Mouse (Mus musculus): ENCODE data around the gene Fignl1. TPM values are rescaled to one million over a fixed set of nuclear protein-coding genes. Genes with fewer than 3 reads are reported as not detected.

Fignl1 gene
- total and polyA plus RNA-seq, 2 experiments from 2014 or later, result 2.2 to 4.4 TPM

DNA sequence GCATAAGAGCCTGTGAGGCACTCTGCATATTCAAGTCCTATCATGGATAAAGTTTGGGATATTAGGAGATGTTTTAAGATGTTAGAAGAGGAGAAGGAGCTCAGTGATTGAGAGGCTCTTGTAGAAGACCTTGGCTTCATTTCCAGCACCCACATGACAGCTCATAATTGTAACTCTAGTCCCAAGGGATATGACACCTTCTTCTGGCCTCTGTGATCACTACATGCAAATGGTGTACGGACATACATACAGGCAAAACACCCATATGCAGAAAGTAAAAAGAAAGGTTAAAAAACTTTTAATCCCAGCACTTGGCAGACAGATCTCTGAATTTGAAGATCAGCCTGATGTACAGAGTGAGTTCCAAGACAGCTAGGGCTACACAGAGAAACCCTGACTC is 10.1 kb downstream of the Fignl1 start:
- Histone ChIP-seq H3K4me1 (ENCODE audit: insufficient read depth, low read length) (no peaks in the 10 kb centered on the region), H3K36me3 (ENCODE audit: insufficient read depth, low read length) (no peaks in the 10 kb centered on the region), H3K27ac (ENCODE audit: low read depth, low read length) (no peak overlapping the region), H3K9me3 (ENCODE audit: low read length) (no peaks in the 10 kb centered on the region), H3K27me3 (ENCODE audit: insufficient read depth, low read length) (no peaks in the 10 kb centered on the region), H3K9ac (replicated peaks; ENCODE audit: low read length, poor library complexity, severe bottlenecking) (no peak overlapping the region), H3K4me2 (ENCODE audit: low read depth, low read length, poor library complexity, severe bottlenecking) (no peak overlapping the region), H3K4me3 (ENCODE audit: low read depth, low read length) (no peak overlapping the region)
- no peak for ATAC-seq (ENCODE audit: low FRiP score)
- no peak for DNase-seq (ENCODE audit: low spot score)
- no peak for TF ChIP-seq CTCF (IDR thresholded peaks at IDR 0.05)
- WGBS, result 92% methylated on average over 1 of the region's 1 CpGs

DNA sequence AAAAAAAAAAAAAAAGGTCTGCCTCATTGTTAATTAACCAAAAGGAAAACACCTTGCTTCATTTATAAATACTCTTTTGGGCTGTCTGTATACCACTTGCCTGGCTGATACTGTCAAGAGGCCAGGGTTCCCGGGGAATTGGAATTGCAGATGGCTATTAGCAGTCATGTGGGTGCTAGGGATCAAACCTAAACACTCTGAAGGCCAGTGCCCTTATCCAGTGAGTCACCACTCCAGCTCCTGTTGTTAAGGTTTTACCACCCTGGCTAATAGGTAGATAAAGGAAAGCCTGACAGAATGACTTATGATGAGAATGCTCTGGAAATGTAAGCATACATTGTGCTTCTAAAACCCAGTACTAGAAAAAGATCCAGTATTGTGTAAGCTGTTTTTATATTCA is 14.1 kb downstream of the Fignl1 start:
- Histone ChIP-seq H3K9ac (replicated peaks; ENCODE audit: low read length, poor library complexity, severe bottlenecking) (no peak overlapping the region), H3K36me3 (ENCODE audit: insufficient read depth, low read length) (no peaks in the 10 kb centered on the region), H3K9me3 (ENCODE audit: low read length) (no peaks in the 10 kb centered on the region), H3K4me1 (ENCODE audit: insufficient read depth, low read length) (no peaks in the 10 kb centered on the region), H3K27me3 (ENCODE audit: insufficient read depth, low read length) (no peaks in the 10 kb centered on the region), H3K4me2 (ENCODE audit: low read depth, low read length, poor library complexity, severe bottlenecking) (no peak overlapping the region), H3K27ac (ENCODE audit: low read depth, low read length) (no peak overlapping the region), H3K4me3 (ENCODE audit: low read depth, low read length) (no peak overlapping the region)
- WGBS, result 92% methylated on average over 1 of the region's 1 CpGs
- ATAC-seq (ENCODE audit: low FRiP score) (no peak), DNase-seq (ENCODE audit: low spot score) (no peak)
- no peak for TF ChIP-seq CTCF (IDR thresholded peaks at IDR 0.05)

- under 1% methylated on average over 8 of the region's 8 CpGs for WGBS
- Histone ChIP-seq H3K4me2 (ENCODE audit: low read depth, low read length, poor library complexity, severe bottlenecking) (no peak overlapping the region), H3K36me3 (ENCODE audit: insufficient read depth, low read length) (no peaks in the 10 kb centered on the region), H3K9ac (replicated peaks; ENCODE audit: low read length, poor library complexity, severe bottlenecking) (no peak overlapping the region), H3K27ac (ENCODE audit: low read depth, low read length) (no peak overlapping the region), H3K4me3 (ENCODE audit: low read depth, low read length) (no peak overlapping the region), H3K4me1 (ENCODE audit: insufficient read depth, low read length) (no peaks in the 10 kb centered on the region), H3K27me3 (ENCODE audit: insufficient read depth, low read length) (no peaks in the 10 kb centered on the region), H3K9me3 (ENCODE audit: low read length) (no peaks in the 10 kb centered on the region)
- ATAC-seq (ENCODE audit: low FRiP score), result peak; percentile 92
- peak; percentile 86 for DNase-seq (ENCODE audit: low spot score)
- peak; percentile 80 for TF ChIP-seq CTCF (IDR thresholded peaks at IDR 0.05)
These were observed 20.2 kb downstream of the Fignl1 start for GRCm38 (mm10) chr11:11788521-11788974.

DNA sequence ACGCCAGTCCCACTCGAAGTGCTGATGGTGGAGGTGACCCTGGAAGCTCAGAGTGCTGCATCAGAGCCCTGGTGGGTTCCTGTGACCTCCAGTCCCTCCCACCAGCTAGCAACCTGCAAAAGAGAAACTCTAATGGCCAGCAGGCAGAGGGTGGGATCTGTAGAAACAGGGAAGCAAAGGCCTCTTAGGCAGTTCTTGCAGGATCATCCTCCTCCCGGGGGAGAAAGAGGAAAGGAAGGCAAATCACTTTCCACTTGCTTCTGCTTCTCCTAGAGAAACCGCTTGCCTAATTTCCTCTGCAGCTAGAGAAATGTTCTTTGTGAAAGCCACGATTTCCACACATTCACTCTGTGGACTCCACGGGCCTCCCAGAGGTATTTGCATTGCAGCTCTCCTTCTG is 23.3 kb downstream of the Fignl1 start:
- no peak for TF ChIP-seq CTCF (IDR thresholded peaks at IDR 0.05)

DNA sequence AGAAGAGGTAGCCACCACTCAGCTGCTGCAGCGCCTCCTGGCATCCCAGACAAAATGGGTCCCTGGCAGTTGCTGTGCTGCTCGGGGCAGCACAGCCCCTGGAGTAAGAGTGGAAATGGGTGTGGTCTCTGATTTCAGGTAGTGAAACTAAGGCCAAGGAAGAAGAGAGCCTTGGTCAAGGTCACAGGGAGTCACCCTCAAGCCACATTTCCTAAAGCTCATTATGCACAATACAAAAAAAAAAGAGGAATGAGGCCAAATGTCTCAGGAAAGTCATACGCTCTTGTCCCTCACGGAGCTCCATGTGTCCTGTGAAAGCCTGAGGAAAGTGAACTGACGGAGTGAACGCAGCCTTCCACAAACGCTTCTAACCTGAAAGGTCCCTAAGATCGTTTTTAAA is 27.0 kb downstream of the Fignl1 start:
- no peak for ATAC-seq (ENCODE audit: low FRiP score)
- Histone ChIP-seq H3K27me3 (ENCODE audit: insufficient read depth, low read length) (no peaks in the 10 kb centered on the region), H3K9me3 (ENCODE audit: low read length) (no peaks in the 10 kb centered on the region), H3K9ac (replicated peaks; ENCODE audit: low read length, poor library complexity, severe bottlenecking) (no peak overlapping the region), H3K4me1 (ENCODE audit: insufficient read depth, low read length) (no peaks in the 10 kb centered on the region), H3K4me3 (ENCODE audit: low read depth, low read length) (no peak overlapping the region), H3K27ac (ENCODE audit: low read depth, low read length) (no peak overlapping the region), H3K36me3 (ENCODE audit: insufficient read depth, low read length) (no peaks in the 10 kb centered on the region), H3K4me2 (ENCODE audit: low read depth, low read length, poor library complexity, severe bottlenecking) (no peak overlapping the region)
- TF ChIP-seq CTCF (IDR thresholded peaks at IDR 0.05), result no peak
- 91% methylated on average over 8 of the region's 8 CpGs for WGBS
- no peak for DNase-seq (ENCODE audit: low spot score)

More for the DNA sequence above, 23.3 kb downstream of the Fignl1 start:
- H3K27ac ChIP-seq (ENCODE audit: low read depth, low read length), result no peak overlapping the region
- DNase-seq (ENCODE audit: low spot score) (no peak), ATAC-seq (ENCODE audit: low FRiP score) (no peak)
- H3K4me2 ChIP-seq (ENCODE audit: low read depth, low read length, poor library complexity, severe bottlenecking), result no peak overlapping the region
- no peaks in the 10 kb centered on the region for H3K27me3 ChIP-seq (ENCODE audit: insufficient read depth, low read length)
- H3K36me3 ChIP-seq (ENCODE audit: insufficient read depth, low read length), result no peaks in the 10 kb centered on the region
- H3K9ac ChIP-seq (replicated peaks; ENCODE audit: low read length, poor library complexity, severe bottlenecking), result no peak overlapping the region
- H3K9me3 ChIP-seq (ENCODE audit: low read length), result no peaks in the 10 kb centered on the region
- WGBS, result 67% methylated on average over 6 of the region's 6 CpGs
- H3K4me3 ChIP-seq (ENCODE audit: low read depth, low read length), result no peak overlapping the region
- H3K4me1 ChIP-seq (ENCODE audit: insufficient read depth, low read length), result no peaks in the 10 kb centered on the region

GRCm38 (mm10) chr11:11778345-11778744 is 30.4 kb downstream of the Fignl1 start:
- WGBS, result 94% methylated on average over 6 of the region's 6 CpGs

More at GRCm38 (mm10) chr11:11778345-11778744, 30.4 kb downstream of the Fignl1 start:
- H3K4me3 ChIP-seq (ENCODE audit: low read depth, low read length), result no peak overlapping the region
- DNase-seq (ENCODE audit: low spot score) (no peak), ATAC-seq (ENCODE audit: low FRiP score) (no peak)
- no peak overlapping the region for H3K9ac ChIP-seq (replicated peaks; ENCODE audit: low read length, poor library complexity, severe bottlenecking)
- no peaks in the 10 kb centered on the region for H3K9me3 ChIP-seq (ENCODE audit: low read length)
- H3K4me1 ChIP-seq (ENCODE audit: insufficient read depth, low read length), result no peaks in the 10 kb centered on the region
- no peak overlapping the region for H3K27ac ChIP-seq (ENCODE audit: low read depth, low read length)
- no peaks in the 10 kb centered on the region for H3K36me3 ChIP-seq (ENCODE audit: insufficient read depth, low read length)
- no peaks in the 10 kb centered on the region for H3K27me3 ChIP-seq (ENCODE audit: insufficient read depth, low read length)
- no peak for TF ChIP-seq CTCF (IDR thresholded peaks at IDR 0.05)
- H3K4me2 ChIP-seq (ENCODE audit: low read depth, low read length, poor library complexity, severe bottlenecking), result no peak overlapping the region
